Mouse (Mus musculus): Measurements from ENCODE around the gene C2cd5.
"Not testable (repeated sequence)": the region's sequence is repeated elsewhere in the genome, so short reads cannot be mapped to it uniquely, and the experiment has no call there.

Gene C2cd5

DNA sequence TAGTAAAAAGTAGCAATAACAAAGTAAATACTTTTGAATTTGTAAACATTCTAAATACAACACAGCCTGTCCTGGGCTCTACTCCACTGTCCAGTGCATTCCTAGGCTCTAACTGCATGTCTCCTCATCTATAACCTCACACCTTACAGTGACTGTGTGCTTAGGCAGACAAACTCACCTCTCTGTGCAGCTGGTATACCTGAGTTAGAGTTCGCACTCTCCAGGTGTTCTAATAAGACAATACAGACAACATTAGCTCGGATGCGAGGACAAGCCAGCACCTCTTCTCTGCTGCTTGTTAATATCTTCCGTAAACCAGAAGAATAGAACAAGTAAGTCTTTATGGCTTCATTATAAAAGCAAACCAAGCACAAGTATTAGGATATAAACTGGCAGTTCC is 79.8 kb downstream of the C2cd5 start:
- DNase-seq (ENCODE audit: low spot score), result no peak

DNA sequence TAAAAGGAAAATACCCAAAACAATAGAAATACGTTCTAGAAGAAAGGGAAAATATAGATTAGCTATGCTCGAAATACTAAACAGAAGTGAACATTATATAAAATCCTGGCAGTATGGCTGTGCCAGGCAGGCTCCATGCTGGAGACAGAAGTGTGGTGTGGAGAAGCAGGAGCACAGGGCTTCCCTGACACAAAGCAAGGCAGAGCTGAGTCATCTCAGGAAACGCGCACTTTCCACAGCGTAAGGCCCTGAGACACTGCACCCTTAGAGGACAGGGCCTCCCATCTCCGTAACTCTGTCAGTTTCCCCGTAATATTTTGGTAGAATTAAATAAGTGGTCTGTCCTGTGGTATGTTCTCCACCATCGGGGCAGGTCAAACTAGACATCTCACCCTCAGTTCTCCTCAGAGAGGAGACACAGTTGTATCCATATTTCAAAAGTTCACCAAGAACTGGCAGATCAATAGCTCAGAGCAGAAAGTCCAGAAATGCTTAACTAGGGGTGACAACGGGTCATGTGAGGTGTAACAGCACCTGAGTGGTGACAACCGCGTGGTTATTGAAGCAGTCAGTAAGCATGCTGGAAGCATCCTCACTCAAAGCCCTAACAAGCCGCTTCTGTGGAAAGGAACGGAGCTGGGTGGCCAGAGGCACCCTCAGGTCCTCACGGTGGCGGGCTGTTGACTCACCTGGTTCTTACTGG is 87.3 kb downstream of the C2cd5 start:
- DNase-seq (ENCODE audit: low spot score), result no peak

DNA sequence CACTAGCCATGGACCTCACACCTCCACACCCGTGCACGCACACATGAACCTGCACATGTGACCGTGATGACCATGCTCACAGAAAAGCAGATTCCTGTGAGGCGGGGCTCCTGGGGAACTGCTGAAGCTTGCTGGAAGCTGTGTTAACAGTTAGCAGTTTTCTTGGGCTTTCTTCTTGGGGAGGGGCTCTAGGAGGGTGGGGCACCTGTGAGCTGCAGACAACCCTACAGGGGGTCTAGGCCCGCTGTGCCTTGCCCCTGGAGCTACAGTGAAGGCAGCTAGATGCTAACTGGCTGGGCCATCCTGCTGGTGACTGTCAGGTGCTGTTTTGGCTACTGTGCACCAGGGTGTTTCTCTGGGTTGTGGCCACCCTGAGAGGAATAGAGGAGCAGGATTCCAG is 91.1 kb downstream of the C2cd5 start:
- no peak for DNase-seq (ENCODE audit: low spot score)

DNA sequence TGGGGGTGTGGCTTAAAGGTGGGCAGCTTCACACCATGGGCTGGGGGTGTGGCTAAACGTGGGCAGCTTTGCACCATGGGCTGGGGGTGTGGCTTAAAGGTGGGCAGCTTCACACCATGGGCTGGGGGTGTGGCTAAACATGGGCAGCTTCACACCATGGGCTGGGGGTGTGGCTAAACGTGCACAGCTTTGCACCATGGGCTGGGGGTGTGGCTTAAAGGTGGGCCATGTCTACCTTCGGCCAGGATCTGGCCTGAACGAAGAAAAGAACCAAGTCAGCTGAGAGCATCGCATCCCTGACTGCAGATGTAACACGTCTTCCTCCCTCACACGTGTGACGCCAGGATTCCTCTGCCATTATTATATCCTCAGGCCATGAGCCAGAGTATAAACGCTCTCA is 94.7 kb downstream of the C2cd5 start:
- DNase-seq (ENCODE audit: low spot score), result not testable (repeated sequence)

DNA sequence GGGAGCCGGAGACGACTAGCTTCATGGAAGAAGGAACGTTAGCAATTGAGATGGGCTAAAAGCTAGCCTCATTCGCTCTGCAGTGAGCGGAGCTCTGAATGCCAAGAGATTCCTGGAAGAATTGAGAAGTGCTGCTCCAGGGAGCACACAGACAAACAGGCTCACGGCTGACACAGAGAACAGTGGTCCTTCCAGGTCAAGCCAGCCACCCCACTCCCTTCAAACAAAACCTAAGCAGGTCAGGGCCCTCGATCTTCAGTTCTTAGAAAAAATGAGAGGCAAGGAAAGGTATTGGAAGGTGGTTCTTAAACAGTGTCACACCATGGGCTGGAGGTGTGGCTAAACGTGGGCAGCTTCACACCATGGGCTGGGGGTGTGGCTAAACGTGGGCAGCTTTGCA is 95.1 kb downstream of the C2cd5 start:
- no peak for DNase-seq (ENCODE audit: low spot score)

- no peak for DNase-seq (ENCODE audit: low spot score)
Observed at GRCm38 (mm10) chr6:142998221-142998999, 101.5 kb downstream of the C2cd5 start.

- no peak for DNase-seq (ENCODE audit: low spot score)
Observed at GRCm38 (mm10) chr6:142996887-142997286, 103.1 kb downstream of the C2cd5 start.

GRCm38 (mm10) chr6:142995567-142995966 is 104.4 kb downstream of the C2cd5 start:
- DNase-seq (ENCODE audit: low spot score), result no peak

DNA sequence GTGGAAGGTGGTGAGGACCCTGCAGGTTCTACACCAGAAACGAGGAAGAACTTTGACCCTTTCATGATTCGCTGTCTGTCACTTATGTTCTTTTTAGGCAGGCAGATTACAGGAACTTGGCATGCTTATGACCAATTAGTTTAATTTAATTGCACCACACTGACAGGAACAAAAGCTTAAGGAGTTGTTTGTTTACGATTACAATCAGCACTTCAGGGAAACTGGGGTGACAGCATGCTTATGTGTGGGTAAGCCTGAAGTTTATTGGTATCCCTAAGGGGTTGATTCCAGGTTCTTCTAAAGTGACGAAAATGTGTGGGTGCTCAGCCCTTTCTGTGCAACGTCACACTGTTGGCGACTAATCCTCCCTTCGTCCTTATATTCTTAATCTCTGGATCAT is 105.1 kb downstream of the C2cd5 start:
- DNase-seq (ENCODE audit: low spot score), result no peak

DNA sequence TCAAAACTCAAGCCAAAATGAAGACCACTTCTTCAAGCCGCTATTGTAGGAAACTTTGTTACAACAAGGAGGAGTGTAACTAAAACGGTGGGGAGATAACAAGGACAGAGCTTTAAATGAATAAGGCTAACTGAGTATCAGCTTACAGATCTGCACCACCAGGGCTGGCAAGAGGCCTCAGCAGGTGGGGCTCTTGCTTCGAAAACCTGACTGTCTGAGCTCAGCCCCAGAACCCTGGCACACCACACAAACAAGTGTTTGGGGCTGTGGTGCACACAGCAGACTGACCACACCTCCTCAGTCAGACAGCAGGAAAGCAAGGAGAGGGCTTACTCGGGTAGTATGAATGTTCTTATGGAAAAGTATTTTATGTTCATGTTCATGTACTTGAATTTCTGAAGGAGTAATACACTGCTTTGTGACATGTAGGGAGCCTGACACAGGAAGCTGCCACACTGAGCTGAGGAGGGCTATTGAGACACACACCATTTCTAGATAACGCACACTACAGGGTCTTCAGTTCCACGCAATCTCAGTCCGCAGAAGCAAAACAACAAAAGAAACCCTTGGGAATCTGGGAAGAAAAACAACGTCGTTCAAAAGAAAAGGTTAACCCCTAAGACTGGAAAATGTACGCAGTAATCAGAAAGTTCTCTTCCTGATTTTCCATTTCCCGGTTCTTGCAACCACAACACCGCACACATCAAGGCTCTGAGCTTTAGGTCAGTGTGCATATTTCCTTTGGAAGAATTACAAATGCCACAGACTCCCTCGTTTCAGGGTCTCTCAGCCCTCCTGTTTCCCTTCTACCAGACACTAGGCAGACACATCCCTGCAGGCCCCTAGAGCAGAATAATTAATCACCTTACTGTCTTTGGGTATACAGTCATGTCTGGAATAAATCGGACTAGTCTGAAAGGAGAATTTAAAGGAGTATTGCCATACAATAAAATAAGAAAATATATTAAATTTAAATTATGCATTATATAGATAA is 105.9 kb downstream of the C2cd5 start:
- no peak for DNase-seq (ENCODE audit: low spot score)

GRCm38 (mm10) chr6:142992971-142993370 is 107.0 kb downstream of the C2cd5 start:
- no peak for DNase-seq (ENCODE audit: low spot score)

DNA sequence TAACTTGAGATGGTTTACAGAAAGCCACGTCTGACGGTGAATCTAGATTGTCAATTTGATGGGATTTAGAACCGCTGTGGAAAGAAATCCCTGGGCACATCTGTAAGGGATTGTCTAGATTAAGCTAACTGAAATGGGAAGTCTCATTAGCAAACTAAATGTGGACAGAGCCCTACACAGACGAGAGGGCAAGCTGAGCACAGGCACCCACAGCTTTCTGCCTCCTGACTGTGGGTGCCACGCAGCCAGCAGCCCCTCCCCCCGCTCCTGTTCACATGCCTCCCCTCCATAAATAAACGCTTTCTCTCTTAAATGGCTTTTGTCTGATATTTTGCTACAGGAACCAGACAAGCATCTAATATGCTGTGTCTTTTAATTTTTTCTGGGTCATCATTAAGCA is 107.8 kb downstream of the C2cd5 start:
- no peak for DNase-seq (ENCODE audit: low spot score)

DNA sequence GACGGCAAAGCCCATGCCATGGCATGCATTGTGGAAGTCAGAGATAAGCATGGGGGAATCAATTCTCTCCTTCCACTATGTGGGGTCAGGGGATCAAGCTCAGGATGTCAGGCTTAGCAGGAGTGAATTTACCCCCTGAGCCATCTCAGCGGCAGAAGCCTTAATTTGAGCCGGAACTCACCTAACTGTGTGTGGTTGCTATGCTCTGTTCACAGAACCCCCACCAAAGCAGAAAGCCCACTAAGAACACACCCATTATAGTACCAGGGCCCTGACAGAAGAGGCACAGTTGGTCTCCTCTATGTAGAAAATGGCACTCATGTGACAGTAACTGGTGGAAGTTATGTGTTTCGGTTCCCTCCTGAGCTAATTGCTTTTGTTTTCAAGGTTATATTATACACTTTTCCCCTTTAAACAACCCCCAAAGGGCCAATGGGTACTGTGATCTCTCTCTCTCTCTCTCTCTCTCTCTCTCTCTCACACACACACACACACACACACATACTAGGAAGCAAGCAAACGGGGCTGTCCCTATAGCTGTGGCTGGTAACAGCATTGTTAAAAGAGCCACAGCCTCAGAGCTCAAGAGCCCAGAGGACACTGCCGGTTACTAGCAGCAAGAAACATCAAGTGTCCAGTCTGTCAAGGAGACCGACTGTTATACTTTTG is 108.4 kb downstream of the C2cd5 start:
- DNase-seq (ENCODE audit: low spot score), result no peak

DNA sequence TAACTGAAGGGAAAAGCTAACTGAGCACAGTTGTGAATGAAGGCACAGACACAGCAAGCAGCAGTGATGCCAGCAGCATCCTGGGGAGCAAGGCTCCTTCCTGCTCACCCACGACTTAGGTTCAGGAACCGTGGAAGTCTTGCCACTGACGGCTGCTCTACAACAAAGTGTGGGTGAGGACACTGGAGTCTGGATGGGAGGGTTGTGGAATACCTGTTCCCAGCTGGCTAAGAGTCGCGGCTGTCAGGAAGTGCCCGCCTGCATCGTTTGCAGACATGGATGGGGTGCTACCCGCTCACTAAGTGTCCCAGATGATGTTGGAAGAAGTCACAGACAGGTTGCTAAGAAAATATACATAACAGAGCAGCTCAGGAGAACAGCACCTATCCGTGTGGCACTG is 109.4 kb downstream of the C2cd5 start:
- DNase-seq (ENCODE audit: low spot score), result no peak

DNA sequence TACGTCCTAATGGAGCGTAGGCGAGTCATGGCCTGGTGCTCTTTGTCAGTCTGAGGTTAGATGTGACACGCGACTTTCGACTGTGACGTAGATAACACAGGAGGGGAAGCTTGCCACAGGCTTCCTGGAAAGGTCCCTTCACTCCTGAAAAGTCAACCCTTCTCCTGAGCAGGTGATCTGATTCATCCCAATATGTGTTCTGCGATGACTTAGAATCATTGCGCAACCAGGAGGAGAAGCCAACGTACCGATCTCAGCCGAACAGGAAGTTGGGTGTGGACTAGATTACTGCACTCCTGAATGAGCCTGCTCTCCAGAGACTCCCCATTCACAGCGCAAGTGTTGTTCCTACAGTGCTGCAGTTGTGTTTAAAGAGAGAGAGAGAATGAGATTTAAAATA is 110.4 kb downstream of the C2cd5 start:
- DNase-seq (ENCODE audit: low spot score), result no peak

- DNase-seq (ENCODE audit: low spot score), result peak; percentile 35
Observed at GRCm38 (mm10) chr6:142988753-142989152, 111.2 kb downstream of the C2cd5 start.

DNA sequence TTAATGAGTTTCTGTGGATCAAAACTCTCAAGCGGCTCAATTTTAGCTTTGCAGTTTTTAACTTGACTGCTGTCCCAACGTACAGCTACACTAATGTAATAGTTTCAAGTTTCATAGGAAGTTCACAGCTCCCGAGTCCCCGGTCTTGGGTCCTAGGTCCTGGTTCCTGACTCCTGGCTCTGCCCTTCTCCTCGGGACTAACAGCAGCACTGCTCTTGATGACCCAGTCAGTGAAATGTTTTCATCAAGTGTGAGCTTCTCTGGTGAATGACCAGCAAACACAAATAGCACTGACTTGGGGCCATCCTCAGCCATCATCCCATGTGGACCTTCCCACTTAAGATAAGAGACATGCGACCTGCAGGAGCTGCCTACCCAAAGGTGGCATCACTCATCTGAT is 111.7 kb downstream of the C2cd5 start:
- DNase-seq (ENCODE audit: low spot score), result no peak

DNA sequence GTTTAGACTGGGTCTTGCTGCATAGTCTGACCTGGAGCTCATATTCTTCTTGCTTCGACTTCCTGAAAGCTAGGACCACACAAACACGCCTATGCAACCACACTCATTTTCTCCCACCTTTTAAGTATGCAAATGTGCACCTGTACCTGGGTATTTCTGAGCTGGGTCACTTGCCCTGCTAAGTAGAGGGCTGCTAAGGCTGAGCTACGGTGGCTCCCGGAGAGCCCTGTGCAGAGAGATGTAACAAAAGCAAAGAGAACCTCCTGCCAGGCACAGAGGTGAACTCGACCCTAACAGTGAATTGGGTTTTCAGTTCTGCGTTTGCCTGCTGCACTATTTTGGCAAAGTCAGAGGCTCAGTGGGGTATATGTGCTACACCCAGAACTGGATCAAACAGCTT is 112.3 kb downstream of the C2cd5 start:
- DNase-seq (ENCODE audit: low spot score), result no peak

GRCm38 (mm10) chr6:142986706-142987105 is 113.2 kb downstream of the C2cd5 start:
- DNase-seq (ENCODE audit: low spot score), result not testable (repeated sequence)

DNA sequence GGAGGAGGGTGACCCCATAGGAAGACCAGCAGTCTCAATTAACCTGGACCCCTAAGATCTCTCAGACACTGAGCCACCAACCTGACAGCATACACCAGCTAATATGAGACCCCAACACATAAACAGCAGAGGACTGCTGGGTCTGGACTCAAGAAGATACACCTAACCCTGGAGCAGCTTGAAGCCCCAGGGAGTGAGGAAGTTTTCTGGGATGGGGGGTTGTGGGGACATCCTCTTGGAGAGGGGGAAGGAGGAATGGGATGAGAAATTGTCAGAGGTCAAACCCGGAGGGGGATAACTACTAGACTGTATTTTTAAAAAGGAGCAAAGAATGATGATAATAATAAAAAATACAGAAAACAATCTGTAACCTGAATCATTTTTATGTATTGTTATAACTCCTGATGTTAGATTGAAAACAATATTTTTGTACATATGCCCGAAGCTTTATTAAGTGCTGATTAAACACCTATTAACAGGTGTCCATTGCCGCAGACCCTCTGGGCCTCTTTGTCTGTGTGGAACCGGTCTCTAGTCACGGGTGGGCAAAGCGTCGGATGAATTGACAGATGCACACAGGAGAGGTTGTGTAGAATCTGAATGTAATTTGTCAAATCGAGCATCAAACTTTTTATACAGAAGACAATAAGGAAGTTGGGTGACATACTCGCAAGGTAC is 114.2 kb downstream of the C2cd5 start:
- not testable (repeated sequence) for DNase-seq (ENCODE audit: low spot score)
